Mouse (Mus musculus) bone marrow, adult 2 months (tissue): Measurements from ENCODE around the gene Aim2.
A peak's percentile ranks its signal among the peaks of the same experiment; 100 is the strongest.

ENCODE experiments used
- CTCF ChIP-seq: fragments of 200-500 bp; IDR thresholded peaks from 2 replicates; pipeline ENCODE4 v1.5.1; 2011; ENCODE audit warnings: low read length, control low read depth; ENCODE audit not compliant: control insufficient read depth, insufficient read depth
- POLR2A ChIP-seq: fragments of 200-500 bp; IDR thresholded peaks from 2 replicates; pipeline ENCODE4 v1.6.1; 2011; ENCODE audit warnings: low read depth, mild to moderate bottlenecking, control low read depth, low read length, borderline replicate concordance; ENCODE audit not compliant: control insufficient read depth

- TF ChIP-seq CTCF (peak; percentile 75), POLR2A (no peak)
Observed at GRCm38 (mm10) chr1:173377380-173378112, 26.9 kb downstream of the Aim2 start.
